Mouse (Mus musculus) B cell, adult 62 days (primary cell): ENCODE results near the gene Tet3. TPM values are rescaled to one million over a fixed set of nuclear protein-coding genes. Genes with fewer than 3 reads are reported as not detected.

Experiments used
- total RNA-seq: library from RNA; stranded (reverse); gene quantifications from 4 replicates; pipeline ENCODE4 v1.2.4, GENCODE M21; 2023

Gene Tet3
- total RNA-seq: 76.4 to 91.5 TPM (median 83.7 TPM) in 4 replicates

DNA sequence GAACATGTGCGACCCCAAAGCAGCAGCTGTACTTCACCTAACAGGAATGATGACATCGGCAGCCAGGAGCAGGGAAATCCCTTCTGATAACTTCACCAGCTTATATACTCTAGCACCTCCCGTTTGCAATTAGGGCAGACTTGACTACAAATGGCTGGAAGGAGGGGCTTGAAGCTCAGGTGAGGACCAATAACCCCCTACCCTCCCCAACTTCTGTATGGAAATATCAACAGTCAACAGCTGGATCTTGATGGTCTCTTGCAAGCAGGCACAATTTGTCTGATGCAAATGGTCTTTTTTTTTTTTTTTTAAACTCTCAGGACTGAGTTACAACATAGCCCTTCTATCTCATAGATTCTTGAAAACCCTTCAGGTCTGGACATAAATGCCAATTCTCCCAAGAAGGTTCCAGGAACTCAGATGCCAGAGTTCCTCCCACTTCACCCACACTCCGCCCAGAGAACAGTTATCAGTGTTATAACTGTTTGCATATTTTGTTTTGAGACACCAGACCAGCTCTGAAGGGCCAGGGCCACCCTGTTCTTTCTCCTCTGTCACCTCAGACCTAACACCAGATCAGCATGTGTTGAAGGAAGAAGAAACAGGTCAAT lies at the start of gene Tet3:
Tet3 (minus strand) TSS at position 51 of the 611 bp plus-strand sequence.

DNA sequence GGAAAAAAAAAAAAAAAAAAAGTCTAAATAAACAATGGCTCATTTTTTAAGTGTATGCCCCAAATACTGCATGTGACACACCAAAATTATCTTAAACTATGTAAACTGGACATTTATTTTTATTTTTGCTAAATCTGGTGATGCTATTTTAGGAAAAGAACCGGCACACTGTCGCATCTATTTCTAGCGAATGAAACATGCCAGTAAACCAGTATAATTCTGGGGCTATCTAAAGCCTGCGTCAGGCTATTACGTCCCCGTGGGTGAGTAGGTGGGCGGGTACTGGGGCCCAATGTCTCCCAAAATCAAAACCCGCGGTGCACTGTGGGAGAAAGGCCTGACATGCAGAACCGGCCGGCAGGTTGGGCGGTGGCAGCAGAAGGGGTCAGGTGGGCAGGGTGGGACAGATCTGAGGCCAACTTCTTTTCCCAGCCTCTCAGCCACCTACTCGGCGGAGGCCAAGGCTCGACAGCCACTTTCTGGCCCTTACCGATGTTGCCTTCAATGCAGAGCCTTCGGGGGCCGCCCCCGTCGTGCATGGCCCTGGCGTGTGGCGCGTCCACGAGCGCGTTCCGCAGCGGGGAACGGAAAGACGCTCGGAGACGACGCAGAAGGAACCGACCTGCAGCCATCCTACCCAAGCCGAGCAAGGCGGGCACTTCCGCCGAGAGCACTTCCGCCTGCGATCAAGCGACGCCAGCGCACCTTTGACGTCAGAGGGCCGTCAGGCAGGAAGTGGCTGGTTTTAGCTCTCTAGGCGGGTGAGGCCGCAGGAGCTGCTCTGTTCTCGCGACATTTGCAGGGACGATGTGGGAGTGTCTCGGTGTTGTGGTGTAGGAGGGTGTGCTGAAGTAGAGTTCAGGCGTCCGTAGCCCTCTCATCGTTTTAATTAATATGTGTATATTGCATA lies 47.6 kb upstream of the Tet3 start, which contains the start of gene Dguok:
Dguok (minus strand) TSS at position 712 of the 910 bp plus-strand sequence.

GRCm38 (mm10) chr6:83348873-83349272 lies 110.0 kb downstream of the Tet3 start, which contains the start of gene Bola3:
Bola3 (plus strand) TSS chr6:83349147.

DNA sequence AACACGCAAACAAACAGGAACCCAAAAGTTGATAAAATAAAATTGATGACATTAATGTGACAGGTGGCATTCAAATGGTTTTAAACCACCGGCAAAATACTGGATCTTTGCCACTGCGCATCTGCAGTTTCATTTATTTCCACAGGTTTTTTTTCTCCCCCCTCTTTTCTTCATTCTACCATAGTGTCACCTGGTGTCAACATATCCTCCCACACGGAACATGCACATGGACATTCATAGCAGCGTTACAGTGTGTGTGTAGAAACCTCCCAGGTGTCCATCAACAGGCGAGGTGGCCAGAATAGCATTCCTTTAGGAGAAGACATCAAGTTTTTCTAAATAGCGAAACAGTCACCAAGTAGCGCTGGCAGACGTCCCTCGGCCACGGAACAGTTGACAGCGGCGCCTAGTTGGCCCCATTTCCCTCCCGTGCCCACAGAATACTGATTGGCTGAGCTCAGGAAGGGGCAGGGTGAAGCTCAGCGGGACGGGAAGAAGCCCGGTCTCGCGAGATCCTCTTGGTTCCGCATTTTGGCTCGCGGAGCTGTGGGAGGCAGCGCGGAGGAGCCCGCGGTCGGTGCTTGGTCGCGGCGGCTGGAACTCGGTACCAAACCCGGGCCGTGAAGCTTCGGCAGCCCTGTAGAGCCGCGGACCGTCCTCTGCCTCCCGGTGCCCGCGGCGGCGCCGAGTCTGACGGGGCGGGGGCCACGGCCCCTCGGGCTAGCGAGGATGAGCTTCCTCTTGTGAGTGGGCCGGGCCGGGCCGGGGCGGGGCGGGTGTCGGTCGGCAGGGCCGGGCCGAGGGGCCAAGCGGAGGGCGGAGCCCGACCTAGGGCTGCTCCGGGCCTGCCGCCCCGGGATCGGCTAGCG lies 133.1 kb downstream of the Tet3 start, which contains the start of the genes Mthfd2 and Mob1a:
Mthfd2 (minus strand) TSS at position 384 of the 869 bp plus-strand sequence.
Mob1a (plus strand) TSS at position 492 of the 869 bp plus-strand sequence.

Other genes with a start within 250 kb of the Tet3 start
- not detected in 4 replicates for gene Slc4a5, start 239.3 kb downstream of the Tet3 start, total RNA-seq
- gene Mthfd2, start 133.2 kb downstream of the Tet3 start, total RNA-seq: 10.0 to 15.5 TPM (median 13.0 TPM) in 4 replicates
- 139 to 147 TPM (median 140 TPM) in 4 replicates for gene Mob1a, start 133.1 kb downstream of the Tet3 start, total RNA-seq
- gene Bola3, start 109.9 kb downstream of the Tet3 start, total RNA-seq: 34.3 to 42.1 TPM (median 38.3 TPM) in 4 replicates
- gene Dguok, start 47.9 kb upstream of the Tet3 start, total RNA-seq: 48.3 to 57.5 TPM (median 53.9 TPM) in 4 replicates
- gene Actg2, start 77.2 kb upstream of the Tet3 start, total RNA-seq: not detected in 4 replicates
- gene Stambp, start 113.6 kb upstream of the Tet3 start, total RNA-seq: 15.3 to 17.4 TPM (median 16.3 TPM) in 4 replicates
- not detected in 4 replicates for gene Clec4f, start 197.1 kb upstream of the Tet3 start, total RNA-seq
- gene Cd207, start 218.8 kb upstream of the Tet3 start, total RNA-seq: 0.39 TPM in 1 of 4 replicates, not detected in the others